Mouse (Mus musculus) liver, postnatal 0 days (tissue): ENCODE data around the gene Elp5. TPM values are rescaled to one million over a fixed set of nuclear protein-coding genes. Genes with fewer than 3 reads are reported as not detected.
A peak's percentile ranks its signal among the peaks of the same experiment; 100 is the strongest.

Source experiments
- ATAC-seq: fragments of 200-750 bp; cut with Nextera tagmentation; 2 replicates; pipeline ENCODE4 v1.8.0; 2017; ENCODE audit warnings: mild to moderate bottlenecking, moderate library complexity
- DNase-seq: peaks from one replicate; pipeline ENCODE4 v3.0.0-alpha.2; 2016
- H3K27ac ChIP-seq: fragments of 300-500 bp; sonication (generic); 2 replicates; pipeline ENCODE4 v1.5.1; 2014; ENCODE audit warnings: antibody characterized with exemption, moderate library complexity, mild to moderate bottlenecking, low read depth
- H3K27me3 ChIP-seq: fragments of 300-500 bp; sonication (generic); 2 replicates; pipeline ENCODE4 v1.6.1; 2014; ENCODE audit warnings: low read length, control low read depth, mixed read lengths; ENCODE audit not compliant: insufficient read depth
- H3K36me3 ChIP-seq: fragments of 300-500 bp; sonication (generic); replicated peaks from 2 replicates; pipeline ENCODE4 v1.6.1; 2014; ENCODE audit warnings: mild to moderate bottlenecking, control low read depth, low read length, moderate library complexity, mixed read lengths; ENCODE audit not compliant: insufficient read depth
- H3K4me1 ChIP-seq: fragments of 300-500 bp; sonication (generic); 2 replicates; pipeline ENCODE4 v1.6.1; 2014; ENCODE audit warnings: antibody characterized with exemption, mild to moderate bottlenecking, control low read depth; ENCODE audit not compliant: insufficient read depth
- H3K4me2 ChIP-seq: fragments of 300-500 bp; sonication (generic); 2 replicates; pipeline ENCODE4 v1.6.1; 2014; ENCODE audit warnings: low read depth, mild to moderate bottlenecking, low read length, moderate library complexity, mixed read lengths
- H3K4me3 ChIP-seq: fragments of 300-500 bp; sonication (generic); 2 replicates; pipeline ENCODE4 v1.5.1; 2014; ENCODE audit warnings: low read depth, low read length
- H3K9ac ChIP-seq: fragments of 300-500 bp; sonication (generic); replicated peaks from 2 replicates; pipeline ENCODE4 v1.6.1; 2014; ENCODE audit warnings: mild to moderate bottlenecking, moderate library complexity
- H3K9me3 ChIP-seq: fragments of 300-500 bp; sonication (generic); 2 replicates; pipeline ENCODE4 v1.6.1; 2016; ENCODE audit warnings: mild to moderate bottlenecking, control low read depth, low read length, mixed read lengths
- CTCF ChIP-seq: sonication (generic); IDR thresholded peaks from 2 replicates; pipeline ENCODE4 v1.5.1; 2016; ENCODE audit warnings: antibody characterized with exemption, low read depth
- EP300 ChIP-seq: IDR thresholded peaks from 2 replicates; pipeline ENCODE4 v1.6.1; 2016; ENCODE audit warnings: antibody characterized with exemption, low read depth, mild to moderate bottlenecking
- WGBS: fragments of 180-500 bp; shearing (Covaris S2); extraction: QIAGEN DNeasy Blood & Tissue Kit; methylation state at CpG from one replicate; pipeline ENCODE4 v1.1.7; 2014; ENCODE audit not compliant: insufficient replicate concordance; 5-methylcytosine and 5-hydroxymethylcytosine counted together
- microRNA counts: library from miRNA; unstranded; fragments of <30 nt; microRNA quantifications from one replicate; lab custom pipeline; 2015
- microRNA-seq: library from miRNA; unstranded; fragments of <30 nt; microRNA quantifications from one replicate; pipeline ENCODE4, GENCODE M21; 2016
- polyA plus RNA-seq: library from polyadenylated mRNA; unstranded; fragments of >200 nt; fragmentation: Nextera tagmentation; extraction: Ambion mirVana; gene quantifications from 2 replicates; pipeline ENCODE4 v1.2.1, GENCODE M21; 2015

Elp5 gene
- polyA plus RNA-seq, 1 experiment from 2014 or later: 40.6 TPM

DNA sequence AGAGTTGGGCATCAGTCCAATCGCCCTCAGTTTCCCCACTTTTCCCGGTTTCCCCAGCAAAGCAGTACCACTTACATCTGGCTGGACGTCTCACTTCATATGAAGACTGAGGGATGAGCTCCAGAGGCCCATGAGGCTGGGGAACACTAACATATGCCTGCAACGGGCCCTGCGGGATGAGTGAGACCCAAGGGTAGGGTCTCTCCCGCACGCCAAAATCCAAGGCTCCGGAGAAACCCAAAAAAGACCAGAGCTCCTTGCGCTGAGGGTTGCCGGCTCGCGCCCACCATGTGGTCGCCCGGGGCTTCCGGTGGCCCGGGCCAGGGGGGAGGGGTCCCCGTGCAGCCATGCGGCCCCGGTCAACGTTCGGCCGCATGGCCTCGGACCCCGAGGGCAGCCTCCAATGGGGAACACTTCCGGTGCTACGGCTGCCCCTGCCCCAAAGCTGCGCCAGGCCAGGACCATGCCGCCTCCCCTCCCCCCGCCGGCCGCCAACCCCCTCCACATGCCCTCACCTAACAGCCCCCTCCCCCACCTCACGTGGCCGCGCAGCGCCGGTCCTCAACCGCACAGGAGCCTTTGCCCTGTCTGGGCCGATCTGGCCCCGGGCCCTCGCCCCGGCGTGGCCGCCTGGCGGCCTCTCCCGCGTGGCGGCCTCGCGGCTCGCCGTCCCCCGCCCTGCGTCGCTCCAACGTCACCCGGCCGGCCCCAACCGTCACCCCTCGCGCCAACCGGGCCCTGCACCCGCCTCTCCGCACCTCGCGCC is 61.9 kb downstream of the Elp5 start:
- no peak for TF ChIP-seq CTCF
- TF ChIP-seq EP300: no peak
- Histone ChIP-seq H3K36me3 (peaks cover 35% of the 10 kb centered on the region), H3K4me1 (peaks cover 49% of the 10 kb centered on the region), H3K9me3 (no peaks in the 10 kb centered on the region), H3K4me3 (peak overlapping the region; percentile 96), H3K27me3 (no peaks in the 10 kb centered on the region), H3K9ac (peak overlapping the region; percentile 91), H3K27ac (peak overlapping the region; percentile 100), H3K4me2 (peak overlapping the region; percentile 92)
- DNase-seq (peak; percentile 76), ATAC-seq (peak; percentile 29)
- WGBS: under 1% methylated on average over 32 of the region's 65 CpGs

DNA sequence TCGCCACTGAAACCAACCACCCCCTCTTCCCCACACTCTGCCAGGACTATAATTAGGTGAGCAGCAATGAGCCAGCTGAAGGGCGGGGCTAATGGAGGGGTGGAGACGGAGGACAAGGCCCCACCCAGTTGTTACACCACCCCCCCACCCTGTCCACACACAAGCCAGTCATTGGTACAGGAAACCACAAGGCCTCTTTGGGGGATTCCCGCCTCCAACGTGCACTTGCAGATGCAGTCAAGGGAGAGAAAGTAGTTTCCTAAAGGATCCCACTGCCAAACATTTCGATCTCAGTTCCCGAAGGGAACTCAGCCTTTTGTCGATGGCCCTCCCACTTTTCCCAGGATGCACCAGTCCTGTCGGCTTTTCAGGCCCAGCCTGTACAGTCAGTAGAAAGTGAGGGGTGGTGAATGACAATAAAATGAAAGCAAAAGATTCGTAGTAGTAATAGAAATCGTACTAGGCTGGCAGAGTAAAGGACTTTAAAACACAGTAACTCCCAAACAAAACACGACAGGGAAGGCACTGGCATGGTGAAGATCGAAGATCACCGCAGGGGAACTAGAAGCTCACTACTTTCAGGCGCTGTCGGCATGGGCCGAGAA is 62.6 kb downstream of the Elp5 start:
- H3K27ac ChIP-seq: peak overlapping the region; percentile 100
- H3K36me3 ChIP-seq: peaks cover 41% of the 10 kb centered on the region
- under 1% methylated on average over 17 of the region's 17 CpGs for WGBS
- ATAC-seq (peak; percentile 28), DNase-seq (peak; percentile 95)
- peak; percentile 61 for TF ChIP-seq EP300
- no peak for TF ChIP-seq CTCF
- H3K4me3 ChIP-seq: peak overlapping the region; percentile 96
- H3K27me3 ChIP-seq: no peaks in the 10 kb centered on the region
- peaks cover 55% of the 10 kb centered on the region for H3K4me1 ChIP-seq
- H3K9ac ChIP-seq: peak overlapping the region; percentile 91
- no peaks in the 10 kb centered on the region for H3K9me3 ChIP-seq
- peak overlapping the region; percentile 92 for H3K4me2 ChIP-seq

DNA sequence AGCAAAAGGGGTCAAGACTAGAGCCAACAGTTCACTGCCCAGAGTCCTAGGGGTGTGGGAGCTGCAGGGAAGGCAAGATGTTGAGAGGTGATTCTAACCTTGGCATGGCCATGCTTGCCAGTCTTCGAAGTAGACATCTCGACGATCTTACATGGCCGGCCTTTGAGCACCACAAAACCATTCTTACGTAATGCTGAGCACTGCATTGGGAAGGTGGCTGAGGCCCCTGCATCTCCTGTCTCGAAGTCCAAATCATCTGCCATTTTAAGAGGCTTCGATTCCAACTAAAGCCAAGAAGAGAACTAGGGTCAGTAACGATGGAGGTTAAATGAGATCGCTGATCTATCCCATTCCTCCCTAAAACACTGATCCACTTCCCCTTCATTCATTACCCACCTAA is 63.3 kb downstream of the Elp5 start:
- H3K27ac ChIP-seq: peak overlapping the region; percentile 100
- peak overlapping the region; percentile 96 for H3K4me3 ChIP-seq
- TF ChIP-seq CTCF: no peak
- no peak for TF ChIP-seq EP300
- peak overlapping the region; percentile 91 for H3K9ac ChIP-seq
- H3K27me3 ChIP-seq: no peaks in the 10 kb centered on the region
- H3K4me1 ChIP-seq: peaks cover 61% of the 10 kb centered on the region
- peaks cover 41% of the 10 kb centered on the region for H3K36me3 ChIP-seq
- H3K4me2 ChIP-seq: peak overlapping the region; percentile 92
- ATAC-seq: no peak
- no peaks in the 10 kb centered on the region for H3K9me3 ChIP-seq
- 47% methylated on average over 9 of the region's 9 CpGs for WGBS
- peak; percentile 13 for DNase-seq

MicroRNA genes within 50 kb of the gene (microRNA counts, 519-probe panel; counts per million panel counts)
- microRNA mmu-miR-324-3p (lab: Ali Mortazavi, UCI): not detected
- microRNA mmu-miR-324-5p (lab: Ali Mortazavi, UCI): 3,344 counts per million, percentile 35 among the panel's probes with 10 or more counts

Small RNAs within 50 kb of the gene (microRNA-seq; reads per million reads assigned to microRNA genes)
- not detected for gene Gm44349
- 2,256 reads per million, percentile 80 among the genes with 10 or more reads in this experiment for gene Mir324

Other genes starting within 250 kb of the Elp5 start
- gene Polr2a, start 223.9 kb downstream of the Elp5 start, polyA plus RNA-seq: 6.6 and 6.8 TPM in 2 replicates
- gene Slc35g3, start 220.5 kb downstream of the Elp5 start, polyA plus RNA-seq: not detected in 2 replicates
- 0.67 and 0.75 TPM in 2 replicates for gene Zbtb4, start 216.6 kb downstream of the Elp5 start, polyA plus RNA-seq
- 0.73 and 0.76 TPM in 2 replicates for gene Chrnb1, start 186.6 kb downstream of the Elp5 start, polyA plus RNA-seq
- 0.04 and 0.07 TPM in 2 replicates for gene Fgf11, start 180.7 kb downstream of the Elp5 start, polyA plus RNA-seq
- gene Tmem102, start 176.9 kb downstream of the Elp5 start, polyA plus RNA-seq: 4.4 and 4.8 TPM in 2 replicates
- not detected in 2 replicates for gene Gm39566, start 167.2 kb downstream of the Elp5 start, polyA plus RNA-seq
- not detected in 2 replicates for gene Spem2, start 164.1 kb downstream of the Elp5 start, polyA plus RNA-seq
- not detected in 2 replicates for gene Spem1, start 160.3 kb downstream of the Elp5 start, polyA plus RNA-seq
- 0.60 and 0.75 TPM in 2 replicates for gene Nlgn2, start 144.7 kb downstream of the Elp5 start, polyA plus RNA-seq
- gene Tmem256, start 144.0 kb downstream of the Elp5 start, polyA plus RNA-seq: 412 and 418 TPM in 2 replicates
- gene Plscr3, start 136.1 kb downstream of the Elp5 start, polyA plus RNA-seq: 20.8 and 23.1 TPM in 2 replicates
- 0.28 and 0.69 TPM in 2 replicates for gene Tnk1, start 123.8 kb downstream of the Elp5 start, polyA plus RNA-seq
- gene Tmem95, start 104.5 kb downstream of the Elp5 start, polyA plus RNA-seq: not detected in 2 replicates
- gene Kctd11, start 101.1 kb downstream of the Elp5 start, polyA plus RNA-seq: 0.92 and 0.95 TPM in 2 replicates
- 6.5 and 7.1 TPM in 2 replicates for gene Acap1, start 87.0 kb downstream of the Elp5 start, polyA plus RNA-seq
- gene 2810408A11Rik, start 81.5 kb downstream of the Elp5 start, polyA plus RNA-seq: 0.90 and 1.2 TPM in 2 replicates
- gene Neurl4, start 81.4 kb downstream of the Elp5 start, polyA plus RNA-seq: 1.0 and 1.4 TPM in 2 replicates
- 46.1 and 48.9 TPM in 2 replicates for gene Gps2, start 68.6 kb downstream of the Elp5 start, polyA plus RNA-seq
- 872 and 914 TPM in 2 replicates for gene Eif5a, start 60.6 kb downstream of the Elp5 start, polyA plus RNA-seq
- gene Ybx2, start 46.7 kb downstream of the Elp5 start, polyA plus RNA-seq: not detected in 2 replicates
- gene Slc2a4, start 34.3 kb downstream of the Elp5 start, polyA plus RNA-seq: 7.7 and 10.4 TPM in 2 replicates
- gene Cldn7, start 17.7 kb downstream of the Elp5 start, polyA plus RNA-seq: 4.1 and 4.4 TPM in 2 replicates
- 8.4 and 9.7 TPM in 2 replicates for gene Ctdnep1, start 1.4 kb downstream of the Elp5 start, polyA plus RNA-seq
- 305 and 324 TPM in 2 replicates for gene Gabarap, start 8.6 kb upstream of the Elp5 start, polyA plus RNA-seq
- 19.5 and 25.5 TPM in 2 replicates for gene Phf23, start 13.3 kb upstream of the Elp5 start, polyA plus RNA-seq
- 2.7 and 3.4 TPM in 2 replicates for gene Dvl2, start 18.1 kb upstream of the Elp5 start, polyA plus RNA-seq
- 345 and 367 TPM in 2 replicates for gene Acadvl, start 32.9 kb upstream of the Elp5 start, polyA plus RNA-seq
- 0.58 and 0.61 TPM in 2 replicates for gene Dlg4, start 34.4 kb upstream of the Elp5 start, polyA plus RNA-seq
- gene Asgr1, start 71.6 kb upstream of the Elp5 start, polyA plus RNA-seq: 458 and 462 TPM in 2 replicates
- gene Asgr2, start 110.1 kb upstream of the Elp5 start, polyA plus RNA-seq: 48.3 and 53.3 TPM in 2 replicates
- 1.5 TPM in 2 replicates for gene Mgl2, start 147.8 kb upstream of the Elp5 start, polyA plus RNA-seq
- 0.46 and 0.81 TPM in 2 replicates for gene Clec10a, start 173.7 kb upstream of the Elp5 start, polyA plus RNA-seq
- gene Slc16a11, start 230.2 kb upstream of the Elp5 start, polyA plus RNA-seq: 1.4 and 1.8 TPM in 2 replicates
- gene Slc16a13, start 238.5 kb upstream of the Elp5 start, polyA plus RNA-seq: 1.3 and 1.9 TPM in 2 replicates
- gene Bcl6b, start 247.3 kb upstream of the Elp5 start, polyA plus RNA-seq: 1.4 and 1.8 TPM in 2 replicates